Mouse (Mus musculus) G1E (cell line): ENCODE results near the gene Mydgf.

Experiments used
- CTCF ChIP-seq: IDR thresholded peaks from 2 replicates; pipeline ENCODE4 v1.5.1; 2012; ENCODE audit warnings: low read depth, low read length, inconsistent platforms, mixed read lengths
- GATA1 ChIP-seq: IDR thresholded peaks from 2 replicates; pipeline ENCODE4 v1.6.1; 2012; ENCODE audit warnings: borderline replicate concordance, low read length, inconsistent platforms, mixed read lengths
- GATA2 ChIP-seq: IDR thresholded peaks from 2 replicates; pipeline ENCODE4 v1.6.1; 2012; ENCODE audit warnings: low read depth, low read length, inconsistent platforms, borderline replicate concordance
- TAL1 ChIP-seq: conservative IDR thresholded peaks from 2 replicates; pipeline ENCODE4 v1.6.1; 2012; ENCODE audit warnings: low read depth, low read length, inconsistent platforms, mixed read lengths

DNA sequence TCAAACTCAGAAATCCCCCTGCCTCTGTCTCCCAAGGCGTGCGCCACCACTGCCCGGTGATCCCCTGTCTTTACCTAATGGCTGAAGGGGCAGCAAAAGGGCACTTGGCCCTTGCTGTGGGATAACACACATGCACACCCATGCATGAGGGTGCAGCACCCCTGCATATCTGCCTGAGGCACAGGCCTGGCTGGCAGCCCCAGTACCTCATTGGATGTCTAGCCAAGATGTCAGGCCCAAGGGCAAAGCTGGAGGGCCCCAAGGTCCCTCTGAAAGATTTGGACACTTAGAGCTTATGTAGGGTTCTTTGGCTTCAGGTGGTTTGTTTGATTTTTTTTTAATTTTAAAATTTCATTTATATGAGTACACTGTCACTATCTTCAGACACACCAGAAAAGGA is 8.3 kb downstream of the Mydgf start:
- TF ChIP-seq GATA2 = no peak
- no peak for TF ChIP-seq CTCF
- TF ChIP-seq TAL1 = no peak
- TF ChIP-seq GATA1 = no peak
